Mouse (Mus musculus): ENCODE data around the gene Hectd3. TPM values are rescaled to one million over a fixed set of nuclear protein-coding genes. Genes with fewer than 3 reads are reported as not detected.

The Hectd3 gene
- polyA plus RNA-seq, 1 experiment from 2014 or later: 13.9 TPM

Other genes starting within 250 kb of the Hectd3 start
- 35.6 and 36.4 TPM in 2 replicates for gene Toe1, start 187.7 kb upstream of the Hectd3 start, polyA plus RNA-seq (2015; fragmentation: Nextera tagmentation; extraction: Ambion mirVana)
- gene Mutyh, start 187.6 kb upstream of the Hectd3 start, polyA plus RNA-seq (2015; fragmentation: Nextera tagmentation; extraction: Ambion mirVana): 13.0 and 14.8 TPM in 2 replicates
- 0.47 and 0.89 TPM in 2 replicates for gene Hpdl, start 173.6 kb upstream of the Hectd3 start, polyA plus RNA-seq (2015; fragmentation: Nextera tagmentation; extraction: Ambion mirVana)
- gene Zswim5, start 117.9 kb upstream of the Hectd3 start, polyA plus RNA-seq (2015; fragmentation: Nextera tagmentation; extraction: Ambion mirVana): 0.35 and 0.45 TPM in 2 replicates
- gene Urod, start 904 bp upstream of the Hectd3 start, polyA plus RNA-seq (2015; fragmentation: Nextera tagmentation; extraction: Ambion mirVana): 87.8 and 97.3 TPM in 2 replicates
- gene Eif2b3, start 24.1 kb downstream of the Hectd3 start, polyA plus RNA-seq (2015; fragmentation: Nextera tagmentation; extraction: Ambion mirVana): 40.4 and 41.3 TPM in 2 replicates
- 20.8 and 22.5 TPM in 2 replicates for gene Ptch2, start 100.8 kb downstream of the Hectd3 start, polyA plus RNA-seq (2015; fragmentation: Nextera tagmentation; extraction: Ambion mirVana)
- gene Btbd19, start 130.4 kb downstream of the Hectd3 start, polyA plus RNA-seq (2015; fragmentation: Nextera tagmentation; extraction: Ambion mirVana): 13.2 and 13.5 TPM in 2 replicates
- 3.0 and 6.1 TPM in 2 replicates for gene Tctex1d4, start 131.5 kb downstream of the Hectd3 start, polyA plus RNA-seq (2015; fragmentation: Nextera tagmentation; extraction: Ambion mirVana)
- gene Plk3, start 138.6 kb downstream of the Hectd3 start, polyA plus RNA-seq (2015; fragmentation: Nextera tagmentation; extraction: Ambion mirVana): 7.7 and 8.1 TPM in 2 replicates
- gene Rps8, start 160.9 kb downstream of the Hectd3 start, polyA plus RNA-seq (2015; fragmentation: Nextera tagmentation; extraction: Ambion mirVana): 934 and 968 TPM in 2 replicates
- 45.8 and 47.5 TPM in 2 replicates for gene Kif2c, start 187.3 kb downstream of the Hectd3 start, polyA plus RNA-seq (2015; fragmentation: Nextera tagmentation; extraction: Ambion mirVana)